Mouse (Mus musculus): ENCODE measurements around the gene Ugt1a6a. TPM values are rescaled to one million over a fixed set of nuclear protein-coding genes. Genes with fewer than 3 reads are reported as not detected.

Gene Ugt1a6a
- polyA plus RNA-seq, 1 experiment from 2014 or later, result 5.0 TPM

- ATAC-seq (ENCODE audit: low FRiP score) (no peak), DNase-seq (ENCODE audit: low spot score) (no peak)
- Histone ChIP-seq H3K9ac (no peak overlapping the region), H3K9me3 (ENCODE audit: control insufficient read depth, low read length) (peaks cover 94% of the 10 kb centered on the region), H3K4me2 (replicated peaks) (no peak overlapping the region), H3K4me3 (replicated peaks; ENCODE audit: low read length) (no peak overlapping the region), H3K27ac (no peak overlapping the region), H3K4me1 (replicated peaks; ENCODE audit: control insufficient read depth, insufficient read depth, low read length) (no peaks in the 10 kb centered on the region), H3K27me3 (ENCODE audit: control insufficient read depth, insufficient read depth, low read length) (no peaks in the 10 kb centered on the region), H3K36me3 (replicated peaks; ENCODE audit: control insufficient read depth, insufficient read depth) (no peaks in the 10 kb centered on the region)
- 83% methylated on average over 3 of the region's 3 CpGs for WGBS
Observed at GRCm38 (mm10) chr1:88229566-88229965, 95.0 kb downstream of the Ugt1a6a start.

- H3K4me1 ChIP-seq (replicated peaks; ENCODE audit: control insufficient read depth, insufficient read depth, low read length), result no peaks in the 10 kb centered on the region
- H3K27me3 ChIP-seq (ENCODE audit: control insufficient read depth, insufficient read depth, low read length), result no peaks in the 10 kb centered on the region
- H3K4me2 ChIP-seq (replicated peaks), result no peak overlapping the region
- DNase-seq (ENCODE audit: low spot score), result no peak
- no peak overlapping the region for H3K9ac ChIP-seq
- H3K36me3 ChIP-seq (replicated peaks; ENCODE audit: control insufficient read depth, insufficient read depth), result no peaks in the 10 kb centered on the region
- 87% methylated on average over 5 of the region's 5 CpGs for WGBS
- no peak for ATAC-seq (ENCODE audit: low FRiP score)
- H3K9me3 ChIP-seq (ENCODE audit: control insufficient read depth, low read length), result peaks cover 98% of the 10 kb centered on the region
- H3K4me3 ChIP-seq (replicated peaks; ENCODE audit: low read length), result no peak overlapping the region
- no peak overlapping the region for H3K27ac ChIP-seq
Observed at GRCm38 (mm10) chr1:88229986-88230385, 95.4 kb downstream of the Ugt1a6a start.

GRCm38 (mm10) chr1:88230421-88230820 is 95.8 kb downstream of the Ugt1a6a start:
- whole genome bisulfite sequencing, result 70% methylated on average over 7 of the region's 7 CpGs
- Histone ChIP-seq H3K4me3 (replicated peaks; ENCODE audit: low read length) (no peak overlapping the region), H3K27me3 (ENCODE audit: control insufficient read depth, insufficient read depth, low read length) (no peaks in the 10 kb centered on the region), H3K36me3 (replicated peaks; ENCODE audit: control insufficient read depth, insufficient read depth) (no peaks in the 10 kb centered on the region), H3K4me1 (replicated peaks; ENCODE audit: control insufficient read depth, insufficient read depth, low read length) (no peaks in the 10 kb centered on the region), H3K4me2 (replicated peaks) (no peak overlapping the region), H3K9ac (no peak overlapping the region), H3K9me3 (ENCODE audit: control insufficient read depth, low read length) (peaks cover 100% of the 10 kb centered on the region), H3K27ac (no peak overlapping the region)
- DNase-seq (ENCODE audit: low spot score) (no peak), ATAC-seq (ENCODE audit: low FRiP score) (no peak)

GRCm38 (mm10) chr1:88230981-88231802 is 96.6 kb downstream of the Ugt1a6a start:
- Histone ChIP-seq H3K9me3 (ENCODE audit: control insufficient read depth, low read length) (peaks cover 100% of the 10 kb centered on the region), H3K4me2 (replicated peaks) (no peak overlapping the region), H3K36me3 (replicated peaks; ENCODE audit: control insufficient read depth, insufficient read depth) (no peaks in the 10 kb centered on the region), H3K4me1 (replicated peaks; ENCODE audit: control insufficient read depth, insufficient read depth, low read length) (no peaks in the 10 kb centered on the region), H3K9ac (no peak overlapping the region), H3K27ac (no peak overlapping the region), H3K4me3 (replicated peaks; ENCODE audit: low read length) (no peak overlapping the region), H3K27me3 (ENCODE audit: control insufficient read depth, insufficient read depth, low read length) (no peaks in the 10 kb centered on the region)
- no peak for DNase-seq (ENCODE audit: low spot score)
- 78% methylated on average over 6 of the region's 6 CpGs for WGBS
- ATAC-seq (ENCODE audit: low FRiP score), result no peak

GRCm38 (mm10) chr1:88231803-88232499 is 97.3 kb downstream of the Ugt1a6a start:
- Histone ChIP-seq H3K27me3 (ENCODE audit: control insufficient read depth, insufficient read depth, low read length) (no peaks in the 10 kb centered on the region), H3K4me2 (replicated peaks) (no peak overlapping the region), H3K4me3 (replicated peaks; ENCODE audit: low read length) (no peak overlapping the region), H3K27ac (no peak overlapping the region), H3K36me3 (replicated peaks; ENCODE audit: control insufficient read depth, insufficient read depth) (no peaks in the 10 kb centered on the region), H3K9ac (no peak overlapping the region), H3K4me1 (replicated peaks; ENCODE audit: control insufficient read depth, insufficient read depth, low read length) (no peaks in the 10 kb centered on the region), H3K9me3 (ENCODE audit: control insufficient read depth, low read length) (peaks cover 99% of the 10 kb centered on the region)
- no peak for ATAC-seq (ENCODE audit: low FRiP score)
- 69% methylated on average over 7 of the region's 7 CpGs for WGBS
- DNase-seq (ENCODE audit: low spot score), result no peak

GRCm38 (mm10) chr1:88232664-88233380 is 98.2 kb downstream of the Ugt1a6a start:
- ATAC-seq (ENCODE audit: low FRiP score) (no peak), DNase-seq (ENCODE audit: low spot score) (no peak)
- Histone ChIP-seq H3K4me2 (replicated peaks) (no peak overlapping the region), H3K4me1 (replicated peaks; ENCODE audit: control insufficient read depth, insufficient read depth, low read length) (no peaks in the 10 kb centered on the region), H3K9me3 (ENCODE audit: control insufficient read depth, low read length) (peaks cover 99% of the 10 kb centered on the region), H3K27me3 (ENCODE audit: control insufficient read depth, insufficient read depth, low read length) (no peaks in the 10 kb centered on the region), H3K4me3 (replicated peaks; ENCODE audit: low read length) (no peak overlapping the region), H3K9ac (no peak overlapping the region), H3K36me3 (replicated peaks; ENCODE audit: control insufficient read depth, insufficient read depth) (no peaks in the 10 kb centered on the region), H3K27ac (no peak overlapping the region)
- WGBS, result 54% methylated on average over 3 of the region's 3 CpGs

- ATAC-seq (ENCODE audit: low FRiP score) (no peak), DNase-seq (ENCODE audit: low spot score) (no peak)
- Histone ChIP-seq H3K36me3 (replicated peaks; ENCODE audit: control insufficient read depth, insufficient read depth) (no peaks in the 10 kb centered on the region), H3K27ac (no peak overlapping the region), H3K4me2 (replicated peaks) (no peak overlapping the region), H3K9me3 (ENCODE audit: control insufficient read depth, low read length) (peaks cover 99% of the 10 kb centered on the region), H3K27me3 (ENCODE audit: control insufficient read depth, insufficient read depth, low read length) (no peaks in the 10 kb centered on the region), H3K4me3 (replicated peaks; ENCODE audit: low read length) (no peak overlapping the region), H3K4me1 (replicated peaks; ENCODE audit: control insufficient read depth, insufficient read depth, low read length) (no peaks in the 10 kb centered on the region), H3K9ac (no peak overlapping the region)
- 68% methylated on average over 14 of the region's 14 CpGs for WGBS
Observed at GRCm38 (mm10) chr1:88233421-88234247, 99.0 kb downstream of the Ugt1a6a start.

GRCm38 (mm10) chr1:88234248-88234610 is 99.6 kb downstream of the Ugt1a6a start:
- Histone ChIP-seq H3K36me3 (replicated peaks; ENCODE audit: control insufficient read depth, insufficient read depth) (no peaks in the 10 kb centered on the region), H3K4me3 (replicated peaks; ENCODE audit: low read length) (no peak overlapping the region), H3K4me2 (replicated peaks) (no peak overlapping the region), H3K9ac (no peak overlapping the region), H3K27ac (no peak overlapping the region), H3K27me3 (ENCODE audit: control insufficient read depth, insufficient read depth, low read length) (no peaks in the 10 kb centered on the region), H3K4me1 (replicated peaks; ENCODE audit: control insufficient read depth, insufficient read depth, low read length) (no peaks in the 10 kb centered on the region), H3K9me3 (ENCODE audit: control insufficient read depth, low read length) (peaks cover 99% of the 10 kb centered on the region)
- DNase-seq (ENCODE audit: low spot score) (no peak), ATAC-seq (ENCODE audit: low FRiP score) (no peak)
- WGBS, result 71% methylated on average over 4 of the region's 4 CpGs
